Mouse (Mus musculus) layer of hippocampus, adult 9-11 months (tissue): Measurements from ENCODE around the gene Ptprd.
"Not testable (repeated sequence)": the region's sequence is repeated elsewhere in the genome, so short reads cannot be mapped to it uniquely, and the experiment has no call there.

Source experiments
- DNase-seq: peaks from one replicate; pipeline ENCODE4 v3.0.0; 2022

Ptprd gene

GRCm38 (mm10) chr4:77889489-77889888 lies 322.3 kb downstream of the Ptprd start:
- no peak for DNase-seq

DNA sequence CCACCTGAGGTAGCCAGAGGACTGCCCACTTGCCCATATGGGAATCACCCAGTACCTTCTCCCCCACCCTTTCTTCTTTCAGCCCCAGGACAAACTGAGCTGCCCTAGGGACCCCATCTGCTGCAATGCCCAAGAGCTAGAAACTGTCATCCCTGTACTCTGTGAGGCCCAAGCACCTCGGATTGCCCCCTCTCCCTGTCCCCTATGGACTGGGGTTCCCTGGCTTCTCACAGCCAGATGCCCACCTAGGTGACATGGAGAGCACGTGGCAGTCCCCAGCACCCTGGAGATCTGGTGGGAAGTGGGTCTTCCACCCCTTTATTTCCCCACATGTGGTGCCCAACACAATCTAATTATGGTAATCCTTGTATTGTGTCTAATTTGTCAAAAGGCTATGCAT lies 331.5 kb downstream of the Ptprd start:
- DNase-seq = no peak

DNA sequence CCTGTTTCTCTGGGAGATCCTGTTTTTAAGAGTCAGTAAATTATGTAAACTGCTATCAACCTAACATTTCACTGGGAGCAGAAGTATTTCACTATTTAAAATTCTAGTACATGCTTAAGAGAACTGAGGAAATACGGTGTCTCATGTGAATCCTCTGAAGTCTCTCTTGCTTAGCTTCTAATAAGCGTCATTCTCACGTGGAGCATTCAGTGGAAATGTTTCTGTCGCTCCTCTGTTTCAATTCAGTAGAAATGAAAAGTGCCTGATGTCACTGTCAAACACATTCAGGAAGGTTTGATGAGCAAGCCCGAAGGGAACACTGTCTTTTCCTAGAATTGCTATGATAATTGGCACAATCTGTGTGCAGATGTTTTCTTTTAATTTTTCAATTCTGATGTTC lies 350.5 kb downstream of the Ptprd start:
- no peak for DNase-seq

DNA sequence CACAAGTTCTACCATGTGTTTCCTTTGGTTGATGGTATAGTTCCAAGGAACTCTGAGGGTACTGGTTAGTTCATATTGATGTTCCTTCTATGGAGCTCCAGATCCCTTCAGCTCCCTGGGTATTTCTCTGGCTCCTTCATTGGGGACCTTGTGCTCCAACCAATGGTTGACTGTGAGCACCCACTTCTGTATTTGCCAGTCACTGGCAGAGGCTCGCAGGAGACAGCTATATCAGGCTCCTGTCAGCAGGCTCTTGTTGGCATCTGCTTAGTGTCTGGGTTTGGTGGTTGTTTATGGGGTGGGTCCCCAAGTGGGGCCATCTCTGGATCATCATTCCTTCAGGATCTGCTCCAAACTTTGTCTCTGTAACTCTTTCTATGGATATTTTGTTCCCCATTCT lies 414.4 kb downstream of the Ptprd start:
- DNase-seq = not testable (repeated sequence)

- DNase-seq = no peak
These were observed 434.5 kb downstream of the Ptprd start for GRCm38 (mm10) chr4:77777237-77777636.

- no peak for DNase-seq
These were observed 448.0 kb downstream of the Ptprd start for GRCm38 (mm10) chr4:77763790-77764189.

GRCm38 (mm10) chr4:77743391-77743790 lies 468.4 kb downstream of the Ptprd start:
- DNase-seq = no peak

GRCm38 (mm10) chr4:77721908-77722307 lies 489.9 kb downstream of the Ptprd start:
- DNase-seq = no peak

DNA sequence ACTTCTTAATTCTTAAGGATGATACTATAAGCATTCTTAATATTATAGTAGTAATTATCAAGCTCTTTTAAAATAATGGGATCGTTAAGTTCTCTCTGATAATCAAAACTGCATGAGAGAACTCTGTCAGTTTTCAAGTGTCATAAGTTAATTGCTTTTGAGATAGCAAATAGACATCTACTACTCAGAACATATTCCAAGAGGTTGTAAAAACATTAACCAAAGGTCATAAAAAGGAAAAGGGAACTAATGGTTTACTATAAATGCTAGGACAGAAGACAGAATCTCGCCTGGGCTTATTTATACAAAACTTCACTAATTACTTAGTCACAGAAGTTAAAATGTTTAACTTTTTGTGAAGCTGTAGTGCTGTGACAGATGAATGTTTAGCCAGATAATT lies 494.0 kb downstream of the Ptprd start:
- DNase-seq = no peak

DNA sequence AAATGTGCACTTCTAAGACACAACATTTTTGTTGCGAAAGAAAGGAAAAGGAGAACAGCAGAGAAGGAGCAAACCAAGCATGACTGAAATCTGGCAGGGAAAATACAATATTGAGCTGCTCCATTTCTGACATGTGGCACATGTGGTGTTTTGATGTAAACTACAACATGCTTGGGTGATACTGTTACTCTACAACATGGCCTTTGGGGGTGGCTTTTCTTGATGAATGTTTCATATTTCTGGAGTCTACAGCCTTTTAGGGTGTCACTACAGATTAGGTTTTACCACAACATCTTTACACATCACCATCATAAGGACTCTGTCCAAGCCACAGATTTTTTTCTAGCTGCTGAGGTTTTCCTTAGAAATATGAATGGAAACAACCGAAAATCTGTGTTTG lies 501.5 kb downstream of the Ptprd start:
- peak; percentile 3 for DNase-seq

DNA sequence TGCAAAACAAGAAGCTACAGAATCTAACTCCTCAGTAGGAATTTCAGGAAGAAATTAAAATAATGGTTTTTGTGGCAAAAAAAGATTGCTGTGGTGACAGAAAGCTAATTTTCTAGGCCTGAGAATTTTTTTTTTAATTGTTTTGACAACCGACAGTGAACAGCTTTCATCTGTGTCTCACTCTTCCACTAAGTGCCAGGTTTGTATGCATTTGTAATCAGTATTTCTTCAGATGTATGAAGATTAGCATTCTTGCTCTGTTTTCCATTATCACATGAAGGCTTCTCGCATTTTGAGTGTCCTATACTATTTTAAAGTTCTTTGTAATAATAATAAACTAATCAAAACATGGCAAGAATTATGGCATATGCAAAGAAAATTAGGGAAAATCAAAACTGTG lies 513.5 kb downstream of the Ptprd start:
- no peak for DNase-seq

DNA sequence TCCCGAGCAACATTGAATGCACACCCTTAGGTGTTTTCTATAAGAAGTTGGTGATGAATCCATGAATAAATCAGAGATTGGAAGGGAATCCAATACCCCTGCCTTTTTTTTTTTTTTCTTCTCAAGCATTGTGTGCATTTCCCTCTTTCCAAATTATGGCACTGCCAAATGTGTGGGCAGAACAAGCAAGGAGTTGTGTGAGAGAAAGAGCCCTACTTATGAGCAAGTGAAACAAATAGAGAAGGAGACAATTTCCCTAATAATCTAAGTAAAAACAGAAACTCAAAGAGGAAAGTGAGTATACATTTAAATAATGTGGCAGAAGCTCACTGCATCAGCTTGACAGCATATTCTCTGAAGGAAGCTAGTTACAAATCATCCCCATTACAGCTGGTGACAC lies 536.0 kb downstream of the Ptprd start:
- DNase-seq = no peak

- DNase-seq = no peak
These were observed 547.0 kb downstream of the Ptprd start for GRCm38 (mm10) chr4:77664761-77665160.

DNA sequence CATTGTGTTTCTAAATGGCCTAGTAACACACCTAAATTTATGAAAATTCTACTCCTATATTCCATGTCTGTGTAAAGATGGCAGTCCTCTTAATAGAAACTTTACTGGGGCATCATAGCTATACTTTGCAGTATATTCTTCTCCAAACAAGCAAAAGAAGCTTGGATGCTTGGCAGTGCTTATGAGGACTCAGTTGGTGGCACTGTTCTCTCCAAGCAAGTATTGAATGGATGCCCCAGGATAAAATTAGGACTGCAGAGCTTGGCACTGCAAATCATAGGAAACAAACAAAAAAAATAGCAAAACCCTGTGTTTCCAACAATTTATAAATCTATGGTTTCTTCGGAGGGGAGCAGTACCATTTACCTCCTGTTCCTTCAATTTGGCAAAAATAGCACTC lies 549.5 kb downstream of the Ptprd start:
- DNase-seq = no peak

DNA sequence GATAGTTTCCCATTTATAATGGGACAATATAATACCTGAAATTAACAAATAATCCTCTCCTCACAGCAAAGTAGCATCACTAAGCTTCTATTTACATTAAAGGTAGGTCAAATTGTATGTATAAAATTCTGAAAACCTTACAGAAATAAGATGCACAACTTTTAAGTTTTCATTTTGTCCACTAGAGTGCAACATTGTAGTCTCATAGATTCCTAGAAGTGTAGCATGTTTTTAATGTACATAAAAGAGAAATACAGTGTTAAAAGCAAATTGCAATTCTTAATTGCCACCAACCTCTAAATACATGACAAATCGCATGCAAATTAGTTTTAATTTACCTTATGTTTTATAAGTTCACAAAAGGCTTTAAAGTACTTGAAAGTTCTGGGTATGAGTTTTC lies 556.1 kb downstream of the Ptprd start:
- no peak for DNase-seq

DNA sequence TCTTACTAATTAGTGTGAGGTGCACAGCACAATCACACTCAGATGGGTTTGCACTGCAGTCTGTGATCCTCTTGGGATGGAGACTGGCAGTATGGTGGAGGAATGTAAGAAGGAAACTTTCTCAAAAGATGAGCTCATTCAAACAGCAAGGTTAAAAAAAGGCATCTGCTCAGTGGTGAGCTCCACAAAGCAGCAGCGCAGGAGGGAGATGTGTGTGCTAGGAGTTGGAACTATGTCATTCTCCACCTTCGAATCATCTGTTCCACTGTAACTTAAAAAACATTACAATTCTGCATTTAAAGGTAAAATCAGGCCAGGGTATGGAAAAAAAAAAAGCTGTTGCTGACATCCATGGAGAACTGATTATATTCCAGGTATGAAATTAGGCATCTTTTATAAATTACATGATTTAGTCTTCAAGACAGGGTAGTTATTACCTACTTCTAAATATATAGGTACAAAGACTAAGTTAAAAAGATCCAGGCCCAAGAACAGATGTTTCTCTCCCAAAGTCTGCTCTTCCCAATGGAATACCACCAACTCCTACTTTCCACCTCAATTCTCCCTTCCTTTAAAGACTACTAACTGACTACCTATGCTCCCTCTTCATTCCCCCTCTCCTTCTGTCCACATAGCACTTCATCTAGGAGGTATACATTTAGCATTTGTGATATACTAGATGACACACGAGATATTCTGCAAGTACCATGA lies 562.0 kb downstream of the Ptprd start:
- DNase-seq = peak; percentile 51

DNA sequence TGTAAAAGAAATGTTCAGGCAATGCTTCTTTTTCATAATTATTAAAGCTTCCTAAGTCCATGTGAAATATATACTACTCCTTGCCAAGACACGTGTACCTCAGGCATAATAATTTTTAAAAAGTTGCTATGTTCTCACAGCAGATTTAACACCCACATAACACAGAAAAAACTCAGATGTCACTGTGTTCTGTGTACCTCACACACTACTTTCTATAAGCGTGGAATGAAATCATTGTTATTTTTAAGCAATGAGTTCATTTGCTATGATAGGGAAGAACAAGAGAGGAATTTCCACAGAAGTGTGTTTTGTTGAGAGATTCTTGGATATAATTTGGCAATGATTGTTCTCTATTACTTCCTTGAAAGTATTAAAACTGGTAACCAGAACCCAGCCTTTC lies 562.9 kb downstream of the Ptprd start:
- DNase-seq = peak; percentile 34

- peak; percentile 52 for DNase-seq
These were observed 564.2 kb downstream of the Ptprd start for GRCm38 (mm10) chr4:77647451-77648137.

DNA sequence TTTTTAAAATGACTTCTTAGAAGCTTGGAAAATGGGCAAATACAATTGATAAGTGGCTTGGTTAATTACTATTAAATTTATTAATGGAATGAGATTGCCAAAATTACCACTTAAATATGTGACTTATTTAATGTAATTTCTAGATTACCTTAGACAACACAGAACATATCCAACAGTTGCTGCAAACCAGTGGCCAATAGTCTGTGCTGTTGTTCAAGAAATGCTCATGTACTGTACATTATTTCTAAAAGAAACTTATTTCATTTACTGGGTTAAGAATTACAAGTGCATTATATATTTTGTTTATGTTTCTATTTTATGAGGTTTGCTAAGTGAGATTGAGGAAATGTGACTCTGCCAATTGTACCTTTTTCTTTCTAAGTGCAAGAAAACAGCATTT lies 567.3 kb downstream of the Ptprd start:
- no peak for DNase-seq

- peak; percentile 34 for DNase-seq
These were observed 571.7 kb downstream of the Ptprd start for GRCm38 (mm10) chr4:77640022-77640421.

DNA sequence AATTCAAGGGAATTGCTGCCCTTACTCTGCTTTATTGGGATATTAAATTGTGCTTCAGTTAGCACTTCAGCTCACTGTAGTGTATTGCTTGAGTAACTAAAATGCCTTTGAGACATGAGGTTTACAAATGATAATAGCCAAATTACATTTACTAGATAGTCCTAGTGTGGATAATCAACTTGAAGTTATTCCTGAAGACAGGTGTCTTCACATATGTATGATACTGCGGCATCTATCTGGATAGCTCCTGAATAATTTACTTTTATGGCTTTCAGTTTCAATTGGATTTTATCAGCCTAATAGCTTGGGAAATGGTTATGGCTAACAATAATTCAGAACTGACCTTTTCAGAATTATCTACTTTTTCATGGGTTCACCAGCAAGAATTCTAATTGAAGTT lies 598.6 kb downstream of the Ptprd start:
- no peak for DNase-seq

DNA sequence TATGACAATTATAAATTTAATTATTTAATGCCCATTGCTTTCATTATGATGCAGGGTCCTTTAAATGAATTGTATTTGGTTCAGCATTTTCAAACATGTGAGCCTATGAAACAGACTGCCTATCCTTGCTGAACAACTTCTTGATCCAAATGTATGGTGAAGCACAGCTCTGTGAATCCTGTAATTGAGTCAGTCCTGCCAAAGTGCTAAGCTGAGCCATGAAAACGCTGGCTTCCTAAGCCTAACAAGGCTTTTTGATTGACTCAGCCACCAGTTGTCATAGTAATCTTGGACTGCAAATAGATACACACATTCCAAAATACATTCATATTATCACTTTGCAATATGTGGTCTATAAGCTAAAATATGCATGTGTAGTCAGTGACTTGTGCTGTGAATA lies 625.1 kb downstream of the Ptprd start:
- DNase-seq = peak; percentile 39

DNA sequence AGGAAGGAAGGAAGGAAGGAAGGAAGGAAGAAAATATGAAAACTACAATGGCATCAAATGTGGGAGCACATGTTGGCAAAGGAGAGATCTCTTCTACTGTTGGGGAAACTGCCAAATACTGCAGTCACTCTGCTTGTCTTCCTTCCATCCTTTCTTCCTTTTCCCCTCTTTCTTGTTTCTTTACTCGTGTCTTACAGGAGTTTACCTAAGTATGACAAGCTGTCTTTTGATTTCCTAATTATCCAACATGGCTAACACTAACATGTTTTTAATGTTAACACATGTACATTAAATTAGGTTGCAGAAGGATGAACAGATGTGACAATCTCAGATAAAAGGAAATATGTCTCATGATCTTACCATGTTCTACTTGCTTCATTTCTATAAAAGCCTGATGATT lies 625.5 kb downstream of the Ptprd start:
- DNase-seq = no peak

- peak; percentile 16 for DNase-seq
These were observed 653.2 kb downstream of the Ptprd start for GRCm38 (mm10) chr4:77558404-77559202.
